13 mouse cellular contexts compared by ENCODE assay signal in the genomic region with DNA sequence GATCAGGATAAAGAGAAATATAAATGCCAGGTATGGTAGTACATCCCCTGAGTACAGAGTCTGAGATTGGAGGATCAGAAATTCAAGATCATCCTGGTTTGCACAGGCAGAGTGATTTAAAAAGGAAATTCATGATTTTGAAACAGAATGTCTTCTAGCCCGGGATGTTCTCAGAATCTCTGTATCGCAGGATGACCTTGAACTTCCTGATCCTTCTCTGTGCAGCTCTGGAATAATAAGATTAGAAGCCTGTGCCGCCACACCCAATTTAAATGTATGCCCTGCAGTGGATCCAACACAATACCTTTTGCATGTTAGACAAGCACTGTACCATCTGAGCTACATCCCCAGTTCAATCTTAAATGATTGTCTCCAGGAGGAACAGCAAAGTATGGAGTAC. TPM values are rescaled to one million over a fixed set of nuclear protein-coding genes. Genes with fewer than 3 reads are reported as not detected.
DNase-seq lines count a peak whose midpoint lies in the region; ATAC-seq and TF ChIP-seq lines count a peak whose summit lies in the region.
"Had no signal": no experiment of that assay in that cellular context is flagged by ENCODE, and none has a peak within 500 bp of the region (broad histone marks: within the 10 kb centered on the region; RNA-seq: fewer than 3 reads in every experiment).

No protein-coding gene starts in this region.

- peaks cover 14% of the 10 kb centered on the region; the same call in 1 of the 2 replicates for H3K27me3 ChIP-seq in kidney, embryonic 15.5 days
- no peaks in the 10 kb centered on the region for H3K27me3 ChIP-seq in hindbrain, embryonic 12.5 days
- no peaks in the 10 kb centered on the region for H3K27me3 ChIP-seq in midbrain, embryonic 16.5 days (ENCODE audit: control insufficient read depth, insufficient read depth, low read depth, low read length)

- no peak for ATAC-seq in kidney, embryonic 15.5 days (replicated peaks; ENCODE audit: low FRiP score)
- ATAC-seq in hindbrain, embryonic 12.5 days (ENCODE audit: low FRiP score), result no peak
- no peak for ATAC-seq in midbrain, embryonic 16.5 days

- no peak overlapping the region for H3K9ac ChIP-seq in kidney, embryonic 15.5 days
- H3K9ac ChIP-seq in hindbrain, embryonic 12.5 days, result no peak overlapping the region
- peak overlapping the region; percentile 44; the same call in 1 of the 2 replicates for H3K9ac ChIP-seq in midbrain, embryonic 16.5 days (ENCODE audit: low read depth, low read length)

- intact Hi-C loops in gastrocnemius, adult 2 months (cut with DNase I), result loop anchor here (5.0 to 10.0 kb wide), 2 partner anchors 96 to 324 kb away; a partner anchor contains a TSS

- DNase-seq in kidney, postnatal 14 days, result no peak
- peak; percentile 57 for DNase-seq in R1 (ENCODE audit: low read depth, low spot score)
- no peak for DNase-seq in testis, postnatal 10 days (ENCODE audit: low spot score)
- no peak for DNase-seq in adrenal gland, adult (ENCODE audit: inconsistent age in 2 of 2, low spot score in 1 of 2)
- no peak for DNase-seq in gastrocnemius, adult 2 months
- DNase-seq: kidney, adult 18-20 months; layer of hippocampus, postnatal 36 days; lung, adult 2 months had no signal

- peak overlapping the region; percentile 58; the same call in 1 of the 2 replicates for H3K4me2 ChIP-seq in kidney, embryonic 15.5 days
- peak overlapping the region; percentile 52 for H3K4me2 ChIP-seq in hindbrain, embryonic 12.5 days (replicated peaks)
- H3K4me2 ChIP-seq in midbrain, embryonic 16.5 days (ENCODE audit: low read length), result peak overlapping the region; percentile 54

- H3K4me1 ChIP-seq in kidney, embryonic 15.5 days, result peaks cover 5% of the 10 kb centered on the region
- H3K4me1 ChIP-seq in hindbrain, embryonic 12.5 days, result 0 out of 2 replicates have a peak, but pooled peaks cover 3% of the 10 kb centered on the region
- H3K4me1 ChIP-seq in midbrain, embryonic 16.5 days (ENCODE audit: control insufficient read depth, insufficient read depth, low read length), result 0 out of 2 replicates have a peak, but pooled peaks cover 4% of the 10 kb centered on the region

- 75% methylated on average over 3 of the region's 3 CpGs for WGBS in kidney, embryonic 15.5 days
- WGBS in hindbrain, embryonic 12.5 days, result 82% methylated on average over 3 of the region's 3 CpGs
- 59% methylated on average over 3 of the region's 3 CpGs for WGBS in midbrain, embryonic 16.5 days

- H3K27ac ChIP-seq in kidney, embryonic 15.5 days, result 0 out of 2 replicates have a peak overlapping the region, but pooled peaks have one; percentile 2
- no peak overlapping the region for H3K27ac ChIP-seq in hindbrain, embryonic 12.5 days
- H3K27ac ChIP-seq in midbrain, embryonic 16.5 days (ENCODE audit: low read length), result peak overlapping the region; percentile 89
- no peak overlapping the region for H3K27ac ChIP-seq in gastrocnemius, adult 2 months

- H3K4me3 ChIP-seq in kidney, embryonic 15.5 days (replicated peaks), result no peak overlapping the region
- peak overlapping the region; percentile 43; the same call in 1 of the 2 replicates for H3K4me3 ChIP-seq in hindbrain, embryonic 12.5 days
- peak overlapping the region; percentile 48 for H3K4me3 ChIP-seq in midbrain, embryonic 16.5 days (ENCODE audit: low read depth, low read length)
- no peak overlapping the region for H3K4me3 ChIP-seq in gastrocnemius, adult 2 months

- no peaks in the 10 kb centered on the region for H3K9me3 ChIP-seq in kidney, embryonic 15.5 days (replicated peaks)
- no peaks in the 10 kb centered on the region for H3K9me3 ChIP-seq in hindbrain, embryonic 12.5 days (replicated peaks)
- no peaks in the 10 kb centered on the region for H3K9me3 ChIP-seq in midbrain, embryonic 16.5 days (replicated peaks; ENCODE audit: control insufficient read depth, low read length, poor library complexity, severe bottlenecking)
- H3K9me3 ChIP-seq: heart, embryonic 10.5 days had no signal

- TF ChIP-seq CTCF in gastrocnemius, adult 2 months (IDR thresholded peaks at IDR 0.05), result no peak

- peaks cover 3% of the 10 kb centered on the region; the same call in 1 of the 2 replicates for H3K36me3 ChIP-seq in kidney, embryonic 15.5 days
- no peaks in the 10 kb centered on the region for H3K36me3 ChIP-seq in hindbrain, embryonic 12.5 days
- no peaks in the 10 kb centered on the region for H3K36me3 ChIP-seq in midbrain, embryonic 16.5 days (ENCODE audit: control insufficient read depth, insufficient read depth, low read length)

RNA-seq across cellular contexts. Expression of a gene that starts 1.7 kb away (rescaled TPM):
- 30.4 and 31.2 TPM in 2 replicates for polyA plus RNA-seq in kidney, embryonic 15.5 days (2015; fragmentation: Nextera tagmentation; extraction: Ambion mirVana)
- polyA plus RNA-seq in hindbrain, embryonic 12.5 days (2016; fragmentation: Nextera tagmentation; extraction: Ambion mirVana), result 56.7 and 62.5 TPM in 2 replicates
- 94.7 and 95.9 TPM in 2 replicates for polyA plus RNA-seq in midbrain, embryonic 16.5 days (2015; fragmentation: Nextera tagmentation; extraction: Ambion mirVana)
- total RNA-seq in gastrocnemius, adult 2 months (2021), result 10 to 100 TPM; 37.0 to 49.5 TPM

RNA-seq across cellular contexts. Expression of a gene that starts 27.2 kb away (rescaled TPM):
- polyA plus RNA-seq in kidney, embryonic 15.5 days (2015; fragmentation: Nextera tagmentation; extraction: Ambion mirVana), result 11.9 and 14.5 TPM in 2 replicates
- 14.5 and 16.0 TPM in 2 replicates for polyA plus RNA-seq in hindbrain, embryonic 12.5 days (2016; fragmentation: Nextera tagmentation; extraction: Ambion mirVana)
- 13.1 and 13.4 TPM in 2 replicates for polyA plus RNA-seq in midbrain, embryonic 16.5 days (2015; fragmentation: Nextera tagmentation; extraction: Ambion mirVana)
- 1 to 10 TPM; 1.3 to 2.1 TPM for total RNA-seq in gastrocnemius, adult 2 months (2021)
- polyA plus RNA-seq: erythroblast, embryonic 14.5 days had no signal

Comparison
In these comparisons a context has a peak if more than half of its experiments do, and no peak if none do; other contexts are left out.
1. H3K27ac ChIP-seq: peak in kidney, embryonic 15.5 days (single experiment) and midbrain, embryonic 16.5 days (single experiment); none in hindbrain, embryonic 12.5 days (single experiment) and gastrocnemius, adult 2 months (single experiment).
2. H3K4me3 ChIP-seq: peak in hindbrain, embryonic 12.5 days (single experiment) and midbrain, embryonic 16.5 days (single experiment); none in kidney, embryonic 15.5 days (single experiment) and gastrocnemius, adult 2 months (single experiment).
3. Peak in every context shown above with its lines, with median percentiles within 50 percentile points of each other: H3K4me2 ChIP-seq.